Mouse (Mus musculus): ENCODE data around the gene Shb. TPM values are rescaled to one million over a fixed set of nuclear protein-coding genes. Genes with fewer than 3 reads are reported as not detected.

The Shb gene
- polyA plus RNA-seq, 1 experiment = not detected

DNA sequence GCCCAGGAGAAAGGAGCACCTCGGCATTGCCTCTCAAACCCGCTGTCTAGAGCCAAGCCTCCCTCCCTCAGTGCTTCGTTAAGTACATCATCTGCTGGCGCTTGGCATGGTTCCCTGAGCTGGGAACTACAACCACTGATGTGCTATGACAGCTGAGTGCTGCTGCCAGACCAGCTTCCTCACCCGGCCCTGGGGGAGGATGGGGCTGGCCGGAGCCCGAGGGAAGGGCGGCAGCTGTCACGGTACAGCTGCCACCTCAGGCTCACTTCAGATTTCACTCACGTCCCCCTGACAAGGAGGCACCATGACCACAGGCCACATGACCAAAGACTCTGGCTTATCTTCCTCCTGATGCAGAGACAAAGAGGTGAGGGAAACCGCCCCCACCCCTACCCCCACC, 59.1 kb downstream of the Shb start:
- H3K27ac ChIP-seq (ENCODE audit: insufficient read depth, low read depth, low read length) = no peak overlapping the region
- peaks cover 60% of the 10 kb centered on the region for H3K4me1 ChIP-seq (ENCODE audit: control insufficient read depth, insufficient read depth, low read length)
- TF ChIP-seq CTCF (IDR thresholded peaks at IDR 0.05; ENCODE audit: insufficient read depth, low read depth, low read length) (no peak), POLR2A (IDR thresholded peaks at IDR 0.05; ENCODE audit: insufficient read depth, low read depth, low read length) (no peak)
- WGBS = 32% methylated on average over 11 of the region's 11 CpGs
- no peak overlapping the region for H3K4me3 ChIP-seq (ENCODE audit: insufficient read depth, low read depth, low read length)

DNA sequence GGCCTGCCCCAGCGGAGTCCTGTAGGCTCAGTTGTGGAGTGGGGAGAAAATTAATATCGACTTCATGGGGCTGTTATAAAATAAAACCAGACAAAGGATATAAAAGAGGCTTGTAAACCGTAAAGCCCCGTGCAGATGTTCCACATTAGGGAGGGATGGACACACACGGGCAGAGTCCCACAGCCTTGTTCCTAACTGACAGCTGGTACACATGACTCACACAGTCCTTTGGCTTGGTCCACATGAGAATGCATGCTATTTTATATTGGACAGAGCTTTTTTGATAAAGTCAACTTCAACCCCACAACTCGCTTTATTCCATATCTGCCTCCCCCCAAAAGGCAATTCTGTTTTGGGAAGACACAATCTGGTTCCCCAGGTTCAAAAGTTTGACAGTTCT, 59.6 kb downstream of the Shb start:
- no peak overlapping the region for H3K4me3 ChIP-seq (ENCODE audit: insufficient read depth, low read depth, low read length)
- H3K4me1 ChIP-seq (ENCODE audit: control insufficient read depth, insufficient read depth, low read length) = peaks cover 63% of the 10 kb centered on the region
- 50% methylated on average over 6 of the region's 6 CpGs for WGBS
- TF ChIP-seq POLR2A (IDR thresholded peaks at IDR 0.05; ENCODE audit: insufficient read depth, low read depth, low read length) (no peak), CTCF (IDR thresholded peaks at IDR 0.05; ENCODE audit: insufficient read depth, low read depth, low read length) (no peak)
- H3K27ac ChIP-seq (ENCODE audit: insufficient read depth, low read depth, low read length) = peak overlapping the region; percentile 47; the same call in 1 of the 2 replicates

DNA sequence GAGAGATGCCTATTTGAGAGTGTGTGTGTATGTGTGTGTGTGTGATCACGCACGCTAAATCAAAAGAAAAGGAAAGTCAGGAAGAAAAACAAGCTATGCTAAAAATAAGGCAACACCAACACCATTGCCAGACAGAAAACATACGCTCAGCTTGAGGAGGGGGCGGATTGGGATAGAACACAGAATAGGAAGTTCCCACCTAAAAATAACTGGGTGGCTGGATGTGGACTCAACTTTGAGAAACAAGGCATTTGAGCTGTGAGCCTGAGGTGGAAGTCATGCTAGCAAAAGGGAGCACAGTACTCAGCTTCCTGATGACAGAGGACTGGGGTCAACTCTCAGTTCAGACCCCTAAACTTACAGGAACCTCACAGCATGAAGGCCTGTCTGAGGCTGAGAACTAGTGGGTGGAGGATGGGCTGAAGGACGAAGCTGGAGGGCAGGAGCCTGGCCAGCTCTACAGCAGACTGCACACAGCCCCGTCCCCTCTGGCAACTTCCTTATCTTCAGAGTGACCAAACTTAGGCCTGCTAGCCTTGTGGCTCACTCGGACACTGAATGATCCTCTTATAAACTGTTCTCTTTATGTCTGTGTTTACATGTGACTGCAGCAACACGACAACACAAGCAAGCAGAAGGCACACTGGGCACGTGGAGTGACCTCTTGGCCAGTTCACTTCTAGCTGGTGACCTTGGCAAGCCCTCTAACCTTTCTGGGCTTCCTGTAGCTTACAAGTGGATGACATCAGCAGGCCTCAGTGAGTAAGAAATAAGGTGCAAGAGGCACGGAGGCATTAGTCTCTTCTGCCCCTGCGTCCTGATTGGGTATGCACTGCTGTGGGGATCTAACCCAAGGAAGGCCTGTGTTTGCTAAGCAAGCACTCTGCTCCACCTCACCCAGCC, 60.4 kb downstream of the Shb start:
- peak overlapping the region; percentile 47 for H3K27ac ChIP-seq (ENCODE audit: insufficient read depth, low read depth, low read length)
- no peak overlapping the region for H3K4me3 ChIP-seq (ENCODE audit: insufficient read depth, low read depth, low read length)
- TF ChIP-seq POLR2A (IDR thresholded peaks at IDR 0.05; ENCODE audit: insufficient read depth, low read depth, low read length) (no peak), CTCF (IDR thresholded peaks at IDR 0.05; ENCODE audit: insufficient read depth, low read depth, low read length) (no peak)
- 37% methylated on average over 11 of the region's 11 CpGs for WGBS
- H3K4me1 ChIP-seq (ENCODE audit: control insufficient read depth, insufficient read depth, low read length) = peaks cover 63% of the 10 kb centered on the region

DNA sequence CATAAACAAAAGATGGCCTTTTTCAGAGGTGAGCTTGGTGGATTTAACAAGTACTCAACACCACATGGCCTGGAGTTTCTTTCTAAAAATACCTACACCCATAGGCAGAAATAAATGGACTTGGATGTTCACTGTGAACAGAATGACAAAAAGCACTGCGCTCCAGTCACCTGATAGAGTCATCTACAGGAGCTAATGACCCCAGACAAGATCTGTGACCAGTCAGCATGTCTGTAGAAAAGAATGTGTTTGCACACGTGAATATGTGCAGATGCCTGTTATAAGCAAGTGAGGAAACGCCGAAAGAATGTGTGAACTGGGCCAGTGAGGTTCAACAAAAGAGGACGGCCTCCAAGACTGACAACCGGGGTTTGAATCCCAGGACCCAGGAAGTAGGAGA, 63.2 kb downstream of the Shb start:
- Histone ChIP-seq H3K4me3 (ENCODE audit: insufficient read depth, low read depth, low read length) (no peak overlapping the region), H3K27ac (ENCODE audit: insufficient read depth, low read depth, low read length) (no peak overlapping the region), H3K4me1 (ENCODE audit: control insufficient read depth, insufficient read depth, low read length) (peaks cover 58% of the 10 kb centered on the region)
- no peak for TF ChIP-seq POLR2A (IDR thresholded peaks at IDR 0.05; ENCODE audit: insufficient read depth, low read depth, low read length)
- TF ChIP-seq CTCF (IDR thresholded peaks at IDR 0.05; ENCODE audit: insufficient read depth, low read depth, low read length) = no peak
- WGBS = 75% methylated on average over 6 of the region's 6 CpGs

DNA sequence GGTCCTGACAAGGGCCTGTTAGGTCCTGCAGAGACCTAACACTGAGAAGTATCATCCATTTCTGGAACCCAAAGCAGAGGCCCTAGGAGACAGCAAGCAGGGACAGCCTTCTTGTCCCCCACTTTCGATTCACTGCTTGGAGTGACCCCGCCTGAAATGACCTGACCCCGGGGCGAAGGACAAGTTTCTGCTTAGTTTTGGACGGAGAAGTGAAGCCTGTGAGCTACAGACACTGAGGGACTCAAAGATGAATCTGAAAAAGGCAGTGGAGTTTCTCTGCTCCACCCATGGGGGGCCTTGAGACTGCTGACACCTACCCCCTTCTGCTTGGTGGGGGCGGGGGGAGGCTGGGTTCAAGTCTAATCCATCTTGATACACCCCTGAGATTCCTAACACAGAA, 63.8 kb downstream of the Shb start:
- 91% methylated on average over 6 of the region's 6 CpGs for WGBS
- Histone ChIP-seq H3K4me1 (ENCODE audit: control insufficient read depth, insufficient read depth, low read length) (peaks cover 54% of the 10 kb centered on the region), H3K27ac (ENCODE audit: insufficient read depth, low read depth, low read length) (no peak overlapping the region), H3K4me3 (ENCODE audit: insufficient read depth, low read depth, low read length) (no peak overlapping the region)
- TF ChIP-seq CTCF (IDR thresholded peaks at IDR 0.05; ENCODE audit: insufficient read depth, low read depth, low read length) (no peak), POLR2A (IDR thresholded peaks at IDR 0.05; ENCODE audit: insufficient read depth, low read depth, low read length) (no peak)

DNA sequence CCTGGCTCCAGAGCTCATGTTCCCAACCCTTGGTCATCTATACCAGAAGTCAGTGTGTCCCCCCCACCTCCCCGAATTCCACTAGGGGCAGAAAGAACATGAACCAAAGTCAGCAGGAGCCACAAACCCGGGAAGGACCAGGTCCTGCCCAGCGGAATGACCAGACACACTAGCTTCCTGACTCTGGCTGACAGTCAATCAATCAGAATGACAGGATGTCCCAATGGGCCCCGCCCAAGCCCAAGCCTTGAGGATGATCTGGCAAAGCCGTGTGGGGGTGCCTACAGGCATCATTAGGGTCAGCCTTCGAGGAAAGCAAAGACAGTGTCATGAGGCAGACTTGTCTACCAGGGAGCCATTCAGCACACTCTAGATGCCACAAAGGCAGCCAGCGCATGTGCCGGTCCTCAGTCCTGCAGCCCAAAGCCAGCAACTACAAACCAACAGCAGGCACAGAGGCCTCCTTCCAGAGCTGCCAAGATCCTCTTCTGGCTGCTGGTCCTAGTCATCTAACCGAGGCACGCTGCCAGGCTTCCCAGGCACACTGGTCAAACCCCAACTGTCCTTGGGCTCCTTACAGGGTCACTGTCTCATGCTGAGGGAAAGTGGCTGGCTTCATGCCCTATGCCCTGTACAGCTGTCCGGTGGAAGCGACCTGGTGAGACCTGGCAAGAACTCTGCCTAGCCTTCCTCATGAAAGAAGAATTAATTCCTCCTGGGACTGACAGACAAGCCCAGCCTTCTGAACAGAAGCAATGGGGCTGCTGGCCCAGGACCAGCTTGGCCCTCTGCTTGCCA, 65.0 kb downstream of the Shb start:
- no peak overlapping the region for H3K27ac ChIP-seq (ENCODE audit: insufficient read depth, low read depth, low read length)
- no peak for TF ChIP-seq CTCF (IDR thresholded peaks at IDR 0.05; ENCODE audit: insufficient read depth, low read depth, low read length)
- no peak for TF ChIP-seq POLR2A (IDR thresholded peaks at IDR 0.05; ENCODE audit: insufficient read depth, low read depth, low read length)

DNA sequence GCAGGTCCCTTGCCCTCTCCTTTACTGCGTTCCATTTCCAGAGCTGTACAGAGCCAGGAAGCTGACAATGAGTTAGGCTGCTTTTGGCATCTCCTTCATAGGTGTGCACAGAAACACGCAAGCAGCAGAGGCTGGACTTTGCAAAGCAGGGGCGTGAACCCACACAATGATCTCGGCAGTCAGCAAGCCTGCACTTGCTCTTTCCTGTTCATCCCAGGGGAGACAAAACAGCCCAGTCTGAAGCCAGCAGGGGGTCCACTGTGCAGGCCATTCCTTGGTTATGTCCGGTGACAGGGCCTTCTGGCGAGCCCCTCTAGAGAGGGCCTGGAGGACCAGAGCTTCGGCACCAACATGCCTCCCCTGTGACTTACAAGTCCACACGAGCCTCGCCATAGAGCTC, 67.3 kb downstream of the Shb start:
- TF ChIP-seq POLR2A (IDR thresholded peaks at IDR 0.05; ENCODE audit: insufficient read depth, low read depth, low read length) = no peak
- no peak for TF ChIP-seq CTCF (IDR thresholded peaks at IDR 0.05; ENCODE audit: insufficient read depth, low read depth, low read length)
- no peak overlapping the region for H3K4me3 ChIP-seq (ENCODE audit: insufficient read depth, low read depth, low read length)
- 78% methylated on average over 9 of the region's 9 CpGs for WGBS
- H3K27ac ChIP-seq (ENCODE audit: insufficient read depth, low read depth, low read length) = no peak overlapping the region
- peaks cover 38% of the 10 kb centered on the region for H3K4me1 ChIP-seq (ENCODE audit: control insufficient read depth, insufficient read depth, low read length)

More for the DNA sequence above, 65.0 kb downstream of the Shb start:
- 60% methylated on average over 12 of the region's 12 CpGs for WGBS
- peaks cover 43% of the 10 kb centered on the region for H3K4me1 ChIP-seq (ENCODE audit: control insufficient read depth, insufficient read depth, low read length)
- no peak overlapping the region for H3K4me3 ChIP-seq (ENCODE audit: insufficient read depth, low read depth, low read length)

DNA sequence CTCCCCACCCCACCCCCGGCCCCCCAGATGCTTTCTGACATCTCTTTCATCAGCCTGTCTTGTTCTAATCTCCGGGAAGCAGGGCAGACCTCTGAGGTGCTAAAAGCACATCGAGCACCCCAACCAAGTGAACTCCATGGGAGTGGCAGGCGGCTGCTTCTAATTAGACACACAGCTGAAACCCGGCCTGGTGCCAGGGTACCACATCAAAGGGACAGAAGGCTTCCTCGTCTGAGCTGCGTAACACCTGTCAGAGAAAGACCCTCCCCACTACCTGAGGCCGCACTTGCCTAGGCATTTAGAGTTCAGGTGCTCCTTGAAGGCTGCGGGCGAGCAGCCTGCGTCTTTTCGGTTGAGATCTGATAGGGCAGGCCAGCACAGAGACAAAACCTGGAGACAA, 67.7 kb downstream of the Shb start:
- H3K27ac ChIP-seq (ENCODE audit: insufficient read depth, low read depth, low read length) = no peak overlapping the region
- no peak overlapping the region for H3K4me3 ChIP-seq (ENCODE audit: insufficient read depth, low read depth, low read length)
- WGBS = 77% methylated on average over 12 of the region's 12 CpGs
- TF ChIP-seq CTCF (IDR thresholded peaks at IDR 0.05; ENCODE audit: insufficient read depth, low read depth, low read length) = no peak
- no peak for TF ChIP-seq POLR2A (IDR thresholded peaks at IDR 0.05; ENCODE audit: insufficient read depth, low read depth, low read length)
- H3K4me1 ChIP-seq (ENCODE audit: control insufficient read depth, insufficient read depth, low read length) = peaks cover 40% of the 10 kb centered on the region

DNA sequence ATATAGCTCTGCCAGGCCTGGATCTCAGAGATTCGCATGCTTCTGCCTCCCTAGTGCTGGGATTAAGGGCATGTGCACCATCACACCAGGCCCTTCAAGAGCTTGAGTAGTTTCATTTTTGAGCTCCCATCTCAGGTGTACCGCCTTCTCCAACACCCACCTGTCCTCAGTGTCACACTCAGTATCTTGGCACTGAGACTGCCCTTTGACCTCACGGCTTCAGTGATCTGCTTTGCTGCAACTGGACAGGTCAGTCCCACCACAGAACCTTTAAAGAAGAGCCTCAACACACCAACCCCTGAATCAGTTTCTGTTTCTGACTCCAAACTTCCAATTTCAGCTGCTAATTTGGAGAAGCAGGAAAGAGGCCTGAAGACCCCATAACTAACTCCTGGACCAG, 68.1 kb downstream of the Shb start:
- TF ChIP-seq POLR2A (IDR thresholded peaks at IDR 0.05; ENCODE audit: insufficient read depth, low read depth, low read length) (no peak), CTCF (IDR thresholded peaks at IDR 0.05; ENCODE audit: insufficient read depth, low read depth, low read length) (no peak)
- Histone ChIP-seq H3K27ac (ENCODE audit: insufficient read depth, low read depth, low read length) (no peak overlapping the region), H3K4me3 (ENCODE audit: insufficient read depth, low read depth, low read length) (no peak overlapping the region), H3K4me1 (ENCODE audit: control insufficient read depth, insufficient read depth, low read length) (peaks cover 40% of the 10 kb centered on the region)
- 95% methylated on average over 3 of the region's 3 CpGs for WGBS
